Mouse (Mus musculus): ENCODE data around the gene Iba57. TPM values are rescaled to one million over a fixed set of nuclear protein-coding genes. Genes with fewer than 3 reads are reported as not detected.

The Iba57 gene
- polyA plus RNA-seq, 1 experiment, result 3.5 TPM

- H3K27me3 ChIP-seq (ENCODE audit: control insufficient read depth, insufficient read depth, insufficient read length), result no peaks in the 10 kb centered on the region
- H3K36me3 ChIP-seq (ENCODE audit: control insufficient read depth, insufficient read depth), result peaks cover 4% of the 10 kb centered on the region
- H3ac ChIP-seq (ENCODE audit: control insufficient read depth, insufficient read length, low read depth), result no peak overlapping the region
- no peaks in the 10 kb centered on the region for H3K79me3 ChIP-seq (ENCODE audit: low read depth)
- no peaks in the 10 kb centered on the region for H3K79me2 ChIP-seq (ENCODE audit: control insufficient read depth, insufficient read depth)
- TF ChIP-seq CTCF (IDR thresholded peaks at IDR 0.05; ENCODE audit: control insufficient read depth, insufficient read depth, insufficient read length), result no peak
- no peak overlapping the region for H3K4me3 ChIP-seq (ENCODE audit: insufficient read depth, poor library complexity, severe bottlenecking)
Observed at GRCm38 (mm10) chr11:59159099-59159498, 4.4 kb downstream of the Iba57 start.

- Histone ChIP-seq H3K79me3 (ENCODE audit: low read depth) (no peaks in the 10 kb centered on the region), H3ac (ENCODE audit: control insufficient read depth, insufficient read length, low read depth) (no peak overlapping the region), H3K27me3 (ENCODE audit: control insufficient read depth, insufficient read depth, insufficient read length) (peaks cover under 1% of the 10 kb centered on the region), H3K36me3 (ENCODE audit: control insufficient read depth, insufficient read depth) (peaks cover 4% of the 10 kb centered on the region), H3K79me2 (ENCODE audit: control insufficient read depth, insufficient read depth) (no peaks in the 10 kb centered on the region), H3K4me3 (ENCODE audit: insufficient read depth, poor library complexity, severe bottlenecking) (no peak overlapping the region)
- TF ChIP-seq MYOD1 (IDR thresholded peaks at IDR 0.05; ENCODE audit: control insufficient read depth, insufficient read length, low read depth) (no peak), MYOG (IDR thresholded peaks at IDR 0.05; ENCODE audit: control insufficient read depth, extremely low read depth, insufficient read length) (no peak), CTCF (IDR thresholded peaks at IDR 0.05; ENCODE audit: control insufficient read depth, insufficient read depth, insufficient read length) (no peak), CEBPB (IDR thresholded peaks at IDR 0.05; ENCODE audit: low read depth) (no peak), FOSL1 (IDR thresholded peaks at IDR 0.05; ENCODE audit: insufficient read depth, low read length, poor library complexity, severe bottlenecking) (no peak), MAX (IDR thresholded peaks at IDR 0.05) (no peak), USF1 (IDR thresholded peaks at IDR 0.05; ENCODE audit: low read depth) (no peak)
Observed at GRCm38 (mm10) chr11:59155900-59156299, 7.6 kb downstream of the Iba57 start.

- H3K36me3 ChIP-seq (ENCODE audit: control insufficient read depth, insufficient read depth), result peaks cover 4% of the 10 kb centered on the region
- no peaks in the 10 kb centered on the region for H3K79me3 ChIP-seq (ENCODE audit: low read depth)
- no peak overlapping the region for H3K4me3 ChIP-seq (ENCODE audit: insufficient read depth, poor library complexity, severe bottlenecking)
- H3ac ChIP-seq (ENCODE audit: control insufficient read depth, insufficient read length, low read depth), result no peak overlapping the region
- no peak for TF ChIP-seq CEBPB (IDR thresholded peaks at IDR 0.05; ENCODE audit: low read depth)
- TF ChIP-seq CTCF (IDR thresholded peaks at IDR 0.05; ENCODE audit: control insufficient read depth, insufficient read depth, insufficient read length), result no peak
- no peak for TF ChIP-seq USF1 (IDR thresholded peaks at IDR 0.05; ENCODE audit: low read depth)
- no peak for TF ChIP-seq MYOG (IDR thresholded peaks at IDR 0.05; ENCODE audit: control insufficient read depth, extremely low read depth, insufficient read length)
- no peak for TF ChIP-seq MAX (IDR thresholded peaks at IDR 0.05)
- no peaks in the 10 kb centered on the region for H3K79me2 ChIP-seq (ENCODE audit: control insufficient read depth, insufficient read depth)
- H3K27me3 ChIP-seq (ENCODE audit: control insufficient read depth, insufficient read depth, insufficient read length), result peaks cover 7% of the 10 kb centered on the region
Observed at GRCm38 (mm10) chr11:59154220-59154619, 9.3 kb downstream of the Iba57 start.

- Histone ChIP-seq H3K4me3 (ENCODE audit: insufficient read depth, poor library complexity, severe bottlenecking) (no peak overlapping the region), H3K27me3 (ENCODE audit: control insufficient read depth, insufficient read depth, insufficient read length) (peaks cover 11% of the 10 kb centered on the region), H3ac (ENCODE audit: control insufficient read depth, insufficient read length, low read depth) (no peak overlapping the region), H3K36me3 (ENCODE audit: control insufficient read depth, insufficient read depth) (no peaks in the 10 kb centered on the region), H3K79me3 (ENCODE audit: low read depth) (no peaks in the 10 kb centered on the region), H3K79me2 (ENCODE audit: control insufficient read depth, insufficient read depth) (no peaks in the 10 kb centered on the region)
- TF ChIP-seq MAX (IDR thresholded peaks at IDR 0.05) (no peak), MYOD1 (IDR thresholded peaks at IDR 0.05; ENCODE audit: control insufficient read depth, insufficient read length, low read depth) (no peak), FOSL1 (IDR thresholded peaks at IDR 0.05; ENCODE audit: insufficient read depth, low read length, poor library complexity, severe bottlenecking) (no peak), MYOG (IDR thresholded peaks at IDR 0.05; ENCODE audit: control insufficient read depth, extremely low read depth, insufficient read length) (no peak), CEBPB (IDR thresholded peaks at IDR 0.05; ENCODE audit: low read depth) (no peak), CTCF (IDR thresholded peaks at IDR 0.05; ENCODE audit: control insufficient read depth, insufficient read depth, insufficient read length) (no peak), USF1 (IDR thresholded peaks at IDR 0.05; ENCODE audit: low read depth) (no peak)
Observed at GRCm38 (mm10) chr11:59151729-59152128, 11.8 kb downstream of the Iba57 start.

- TF ChIP-seq USF1 (IDR thresholded peaks at IDR 0.05; ENCODE audit: low read depth) (no peak), MYOD1 (IDR thresholded peaks at IDR 0.05; ENCODE audit: control insufficient read depth, insufficient read length, low read depth) (no peak), MAX (IDR thresholded peaks at IDR 0.05) (no peak), MYOG (IDR thresholded peaks at IDR 0.05; ENCODE audit: control insufficient read depth, extremely low read depth, insufficient read length) (no peak), CEBPB (IDR thresholded peaks at IDR 0.05; ENCODE audit: low read depth) (no peak), CTCF (IDR thresholded peaks at IDR 0.05; ENCODE audit: control insufficient read depth, insufficient read depth, insufficient read length) (no peak), FOSL1 (IDR thresholded peaks at IDR 0.05; ENCODE audit: insufficient read depth, low read length, poor library complexity, severe bottlenecking) (no peak)
- H3K36me3 ChIP-seq (ENCODE audit: control insufficient read depth, insufficient read depth), result no peaks in the 10 kb centered on the region
- H3K27me3 ChIP-seq (ENCODE audit: control insufficient read depth, insufficient read depth, insufficient read length), result peaks cover 15% of the 10 kb centered on the region
- H3K79me3 ChIP-seq (ENCODE audit: low read depth), result no peaks in the 10 kb centered on the region
- no peak overlapping the region for H3ac ChIP-seq (ENCODE audit: control insufficient read depth, insufficient read length, low read depth)
- no peak overlapping the region for H3K4me3 ChIP-seq (ENCODE audit: insufficient read depth, poor library complexity, severe bottlenecking)
- no peaks in the 10 kb centered on the region for H3K79me2 ChIP-seq (ENCODE audit: control insufficient read depth, insufficient read depth)
Observed at GRCm38 (mm10) chr11:59149302-59149701, 14.2 kb downstream of the Iba57 start.

DNA sequence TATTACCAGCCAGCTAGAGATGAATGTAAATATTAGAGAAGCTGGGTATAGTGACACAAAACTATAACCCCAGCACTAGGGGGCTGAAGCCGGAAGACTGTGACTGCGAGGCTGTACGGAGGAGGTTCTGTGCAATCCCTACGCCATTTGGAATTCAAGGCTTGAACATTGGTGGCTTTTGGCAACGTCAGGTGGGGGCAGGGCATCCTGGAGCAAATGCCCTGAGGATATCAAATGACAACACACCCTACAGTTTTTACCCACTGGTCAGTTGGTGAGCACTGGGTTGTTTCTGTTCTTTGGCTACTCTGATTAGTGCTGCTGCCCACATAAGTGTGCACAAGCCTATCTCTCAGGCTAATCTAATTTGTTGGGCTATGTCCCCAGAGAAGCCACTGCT is 20.6 kb downstream of the Iba57 start:
- Histone ChIP-seq H3K4me3 (ENCODE audit: insufficient read depth, poor library complexity, severe bottlenecking) (no peak overlapping the region), H3K36me3 (ENCODE audit: control insufficient read depth, insufficient read depth) (no peaks in the 10 kb centered on the region), H3K27me3 (ENCODE audit: control insufficient read depth, insufficient read depth, insufficient read length) (peaks cover 15% of the 10 kb centered on the region), H3K79me3 (ENCODE audit: low read depth) (no peaks in the 10 kb centered on the region), H3ac (ENCODE audit: control insufficient read depth, insufficient read length, low read depth) (no peak overlapping the region), H3K79me2 (ENCODE audit: control insufficient read depth, insufficient read depth) (no peaks in the 10 kb centered on the region)
- TF ChIP-seq FOSL1 (IDR thresholded peaks at IDR 0.05; ENCODE audit: insufficient read depth, low read length, poor library complexity, severe bottlenecking), result no peak
